Mouse (Mus musculus): Measurements from ENCODE around the gene Ifrd2. TPM values are rescaled to one million over a fixed set of nuclear protein-coding genes. Genes with fewer than 3 reads are reported as not detected.

Gene Ifrd2
- polyA plus RNA-seq, 1 experiment from 2014 or later, result 61.4 TPM

DNA sequence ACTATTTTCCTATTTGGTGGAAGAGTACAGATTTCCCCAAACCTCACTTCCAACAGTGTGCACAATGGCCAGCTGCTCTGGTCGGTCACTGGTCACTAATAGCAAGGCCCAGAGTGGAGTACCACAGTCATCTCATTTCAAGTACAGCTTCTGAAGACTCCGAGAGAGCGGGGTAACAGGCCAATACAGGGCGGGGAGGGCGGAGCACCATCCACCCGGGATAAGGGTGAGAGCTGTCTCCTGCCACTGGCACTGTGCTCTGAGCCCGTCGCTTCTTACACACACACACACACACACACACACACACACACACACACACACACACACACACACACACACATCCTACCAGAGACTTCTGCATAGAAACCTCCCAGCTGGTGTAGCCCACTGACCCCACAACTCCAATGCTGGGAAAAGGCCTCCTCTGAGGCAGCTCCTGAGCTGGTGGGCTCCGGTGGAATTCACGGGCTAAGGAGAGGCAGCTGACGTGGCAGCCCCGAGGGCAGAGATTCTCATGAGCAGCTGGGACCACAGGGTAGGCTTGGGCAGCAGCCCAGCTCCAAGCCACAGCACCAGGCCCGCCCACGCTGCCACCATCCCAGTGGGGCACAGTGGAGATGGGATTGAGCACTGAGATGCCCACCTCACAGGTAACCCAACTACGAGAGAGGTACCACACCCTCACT, 38.9 kb downstream of the Ifrd2 start:
- Histone ChIP-seq H3K4me3 (ENCODE audit: low read length) (no peak overlapping the region), H3K36me3 (ENCODE audit: control insufficient read depth, insufficient read depth, low read length) (peaks cover 37% of the 10 kb centered on the region), H3K9me3 (ENCODE audit: control insufficient read depth, low read length) (no peaks in the 10 kb centered on the region), H3K4me1 (ENCODE audit: control insufficient read depth, insufficient read depth, low read length) (peaks cover 50% of the 10 kb centered on the region), H3K27ac (ENCODE audit: low read depth, low read length) (peak overlapping the region; percentile 81), H3K27me3 (ENCODE audit: control insufficient read depth, insufficient read depth, low read length) (no peaks in the 10 kb centered on the region), H3K4me2 (replicated peaks; ENCODE audit: low read depth, low read length) (peak overlapping the region; percentile 31), H3K9ac (ENCODE audit: low read depth, low read length) (peak overlapping the region; percentile 45; the same call in 1 of the 2 replicates)
- WGBS, result 35% methylated on average over 15 of the region's 15 CpGs
- ATAC-seq (ENCODE audit: low FRiP score, low TSS enrichment), result no peak; the same call in 1 of the 2 replicates

DNA sequence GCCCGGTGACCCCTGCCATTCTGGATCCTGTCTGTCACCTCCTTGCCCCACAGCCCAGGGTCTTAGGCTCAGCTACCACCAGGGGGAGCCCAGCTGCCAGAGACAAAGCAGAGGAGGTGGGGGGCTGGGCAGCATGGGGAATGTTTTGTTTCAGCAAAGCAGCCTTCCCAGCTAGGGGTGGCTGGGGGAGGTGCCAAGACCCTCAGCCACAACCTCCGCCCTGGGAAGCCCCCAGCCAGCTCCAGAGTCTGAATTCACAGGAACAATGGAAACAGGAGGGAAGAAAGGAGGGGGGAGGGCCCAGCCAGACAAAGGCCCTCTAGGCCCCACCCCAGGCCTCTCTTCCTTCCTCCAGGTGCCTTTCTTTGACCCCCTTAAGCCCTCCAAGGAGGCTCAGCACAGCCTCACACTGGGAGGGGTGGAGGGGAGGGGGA, 39.4 kb downstream of the Ifrd2 start:
- peak overlapping the region; percentile 81 for H3K27ac ChIP-seq (ENCODE audit: low read depth, low read length)
- H3K4me2 ChIP-seq (replicated peaks; ENCODE audit: low read depth, low read length), result peak overlapping the region; percentile 31
- H3K9ac ChIP-seq (ENCODE audit: low read depth, low read length), result peak overlapping the region; percentile 51
- peak; percentile 69 for ATAC-seq (ENCODE audit: low FRiP score, low TSS enrichment)
- no peak overlapping the region for H3K4me3 ChIP-seq (ENCODE audit: low read length)
- peaks cover 41% of the 10 kb centered on the region for H3K36me3 ChIP-seq (ENCODE audit: control insufficient read depth, insufficient read depth, low read length)
- H3K27me3 ChIP-seq (ENCODE audit: control insufficient read depth, insufficient read depth, low read length), result no peaks in the 10 kb centered on the region
- H3K9me3 ChIP-seq (ENCODE audit: control insufficient read depth, low read length), result no peaks in the 10 kb centered on the region
- 3% methylated on average over 2 of the region's 2 CpGs for WGBS
- H3K4me1 ChIP-seq (ENCODE audit: control insufficient read depth, insufficient read depth, low read length), result peaks cover 54% of the 10 kb centered on the region

DNA sequence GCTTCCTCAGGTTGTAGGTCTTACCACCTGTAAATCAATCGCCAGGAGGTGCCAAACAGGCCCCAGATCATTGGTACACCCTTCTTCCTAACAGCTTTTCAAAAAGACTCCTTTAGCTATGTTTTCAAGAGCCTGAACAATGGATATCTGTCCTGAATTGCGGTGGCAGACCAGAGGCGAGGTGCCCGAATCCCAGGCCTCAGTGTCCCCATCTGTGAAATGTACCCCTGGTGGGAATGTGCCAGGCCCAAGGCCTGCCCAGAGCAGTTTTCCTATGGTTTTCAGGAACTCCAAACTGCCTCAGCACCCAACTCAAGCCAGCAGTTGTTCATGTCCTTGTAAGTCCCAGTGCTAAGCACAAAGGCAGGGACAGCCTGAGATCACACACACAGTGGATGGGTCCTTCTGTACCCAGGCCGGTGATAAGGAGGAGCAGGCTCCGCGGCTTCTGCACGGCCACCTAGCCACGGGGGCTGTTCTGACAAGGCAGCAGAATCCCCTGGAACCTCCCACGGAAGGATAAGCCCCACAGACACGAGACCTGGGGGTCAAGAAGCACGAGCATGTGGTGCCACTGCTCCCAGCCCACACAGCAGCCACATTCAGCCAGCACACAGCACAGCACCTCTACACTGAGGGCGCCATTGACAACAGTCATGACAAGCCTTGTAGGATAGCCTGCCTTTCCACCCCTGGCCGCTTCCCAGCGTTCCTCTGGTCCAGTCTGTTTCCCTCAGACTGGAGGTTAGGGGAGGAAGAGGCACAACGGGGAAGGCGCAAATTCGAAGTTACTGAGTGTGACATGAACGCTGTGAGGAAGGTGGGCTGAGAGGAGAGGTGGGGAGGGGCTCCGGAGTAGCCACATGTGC, 40.2 kb downstream of the Ifrd2 start:
- 37% methylated on average over 20 of the region's 20 CpGs for WGBS
- H3K9me3 ChIP-seq (ENCODE audit: control insufficient read depth, low read length), result no peaks in the 10 kb centered on the region
- peak overlapping the region; percentile 81 for H3K27ac ChIP-seq (ENCODE audit: low read depth, low read length)
- peaks cover 62% of the 10 kb centered on the region for H3K4me1 ChIP-seq (ENCODE audit: control insufficient read depth, insufficient read depth, low read length)
- H3K27me3 ChIP-seq (ENCODE audit: control insufficient read depth, insufficient read depth, low read length), result no peaks in the 10 kb centered on the region
- H3K4me3 ChIP-seq (ENCODE audit: low read length), result no peak overlapping the region
- ATAC-seq (ENCODE audit: low FRiP score, low TSS enrichment), result no peak; the same call in 1 of the 2 replicates
- H3K4me2 ChIP-seq (replicated peaks; ENCODE audit: low read depth, low read length), result peak overlapping the region; percentile 31
- peaks cover 37% of the 10 kb centered on the region for H3K36me3 ChIP-seq (ENCODE audit: control insufficient read depth, insufficient read depth, low read length)
- H3K9ac ChIP-seq (ENCODE audit: low read depth, low read length), result peak overlapping the region; percentile 51; the same call in 1 of the 2 replicates

DNA sequence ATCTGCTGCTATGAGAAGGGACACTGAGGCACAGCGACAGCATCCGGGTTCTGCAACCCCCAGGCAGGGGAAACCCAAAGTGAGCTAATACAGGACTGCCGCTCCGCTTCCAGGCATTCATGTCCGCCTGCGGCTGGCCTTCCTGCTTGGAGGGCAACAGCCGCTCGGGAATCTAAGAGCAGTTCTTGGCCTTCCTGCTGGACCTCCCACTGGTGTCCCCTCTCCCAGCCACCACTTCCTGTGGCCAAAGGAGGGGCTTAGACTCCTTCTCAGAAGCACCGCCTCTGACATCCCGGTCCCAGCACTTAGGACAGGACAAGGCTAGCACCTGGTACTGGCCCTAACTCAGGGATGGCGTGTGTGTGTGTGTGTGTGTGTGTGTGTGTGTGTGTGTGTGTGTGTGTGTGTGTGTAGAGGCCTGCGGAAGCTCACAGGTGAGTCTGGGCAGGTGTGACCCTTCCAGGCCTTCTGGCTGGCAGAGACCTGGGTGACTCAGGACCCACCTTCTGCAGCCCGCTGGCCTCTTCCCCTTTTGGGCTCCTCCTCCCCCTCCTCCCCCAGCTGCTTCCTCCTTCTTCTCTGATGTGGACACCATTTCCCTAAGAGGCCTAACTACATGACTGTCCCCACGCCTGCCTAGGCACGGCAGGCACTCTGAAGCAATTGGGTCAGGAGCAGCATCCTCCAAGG, 41.4 kb downstream of the Ifrd2 start:
- H3K27ac ChIP-seq (ENCODE audit: low read depth, low read length), result peak overlapping the region; percentile 81
- no peak for ATAC-seq (ENCODE audit: low FRiP score, low TSS enrichment)
- H3K4me1 ChIP-seq (ENCODE audit: control insufficient read depth, insufficient read depth, low read length), result peaks cover 65% of the 10 kb centered on the region
- H3K36me3 ChIP-seq (ENCODE audit: control insufficient read depth, insufficient read depth, low read length), result peaks cover 33% of the 10 kb centered on the region
- no peaks in the 10 kb centered on the region for H3K9me3 ChIP-seq (ENCODE audit: control insufficient read depth, low read length)
- H3K9ac ChIP-seq (ENCODE audit: low read depth, low read length), result no peak overlapping the region
- no peak overlapping the region for H3K4me3 ChIP-seq (ENCODE audit: low read length)
- peak overlapping the region; percentile 26 for H3K4me2 ChIP-seq (replicated peaks; ENCODE audit: low read depth, low read length)
- H3K27me3 ChIP-seq (ENCODE audit: control insufficient read depth, insufficient read depth, low read length), result no peaks in the 10 kb centered on the region
- 34% methylated on average over 15 of the region's 15 CpGs for WGBS

DNA sequence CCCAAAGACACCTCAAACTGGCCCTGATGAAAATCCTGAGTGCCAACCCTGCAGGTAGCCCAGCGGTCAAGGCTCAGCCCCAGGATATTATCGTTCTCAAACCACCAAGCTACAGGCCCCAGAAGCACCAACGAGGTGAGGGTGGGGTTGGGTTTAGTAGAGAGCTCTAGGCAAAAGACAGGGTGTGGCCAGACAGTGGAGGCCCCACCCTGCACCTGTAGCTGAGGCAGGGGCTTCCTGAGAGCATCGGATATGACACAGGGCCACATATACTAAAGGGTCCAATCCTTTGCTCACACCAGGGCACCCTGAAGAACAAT, 41.9 kb downstream of the Ifrd2 start:
- Histone ChIP-seq H3K27me3 (ENCODE audit: control insufficient read depth, insufficient read depth, low read length) (no peaks in the 10 kb centered on the region), H3K9ac (ENCODE audit: low read depth, low read length) (no peak overlapping the region), H3K27ac (ENCODE audit: low read depth, low read length) (peak overlapping the region; percentile 81; the same call in 1 of the 2 replicates), H3K4me1 (ENCODE audit: control insufficient read depth, insufficient read depth, low read length) (peaks cover 65% of the 10 kb centered on the region), H3K9me3 (ENCODE audit: control insufficient read depth, low read length) (no peaks in the 10 kb centered on the region), H3K36me3 (ENCODE audit: control insufficient read depth, insufficient read depth, low read length) (peaks cover 28% of the 10 kb centered on the region), H3K4me3 (ENCODE audit: low read length) (no peak overlapping the region), H3K4me2 (replicated peaks; ENCODE audit: low read depth, low read length) (no peak overlapping the region; the same call in 1 of the 2 replicates)
- 39% methylated on average over 4 of the region's 4 CpGs for WGBS
- no peak for ATAC-seq (ENCODE audit: low FRiP score, low TSS enrichment)

DNA sequence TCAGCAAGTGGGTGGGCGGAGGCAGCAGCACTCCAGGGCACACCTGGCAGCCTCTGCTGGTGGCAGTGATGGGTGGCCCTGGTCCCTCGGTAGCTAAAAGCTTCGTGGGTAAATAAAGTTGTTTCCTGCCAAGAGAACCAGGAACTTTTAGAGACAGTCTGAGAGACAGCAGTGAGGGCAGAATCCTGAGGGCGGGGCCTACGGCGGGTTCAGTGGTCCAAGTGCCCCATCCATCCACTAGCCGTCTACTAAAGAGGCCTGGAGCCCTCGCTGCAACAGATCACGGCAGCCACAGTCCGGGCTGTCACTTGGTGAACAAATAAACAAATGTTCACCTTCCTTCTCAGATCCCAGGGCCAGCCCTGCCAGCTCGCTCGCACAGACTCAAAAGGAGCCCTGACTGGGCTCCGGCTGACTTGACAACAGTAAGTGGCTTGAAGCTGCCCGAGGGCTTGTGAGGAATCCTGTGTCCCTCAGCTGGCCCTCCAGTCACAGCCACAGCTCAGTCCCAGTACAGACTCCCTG, 42.5 kb downstream of the Ifrd2 start:
- Histone ChIP-seq H3K27ac (ENCODE audit: low read depth, low read length) (peak overlapping the region; percentile 86), H3K4me1 (ENCODE audit: control insufficient read depth, insufficient read depth, low read length) (peaks cover 65% of the 10 kb centered on the region), H3K27me3 (ENCODE audit: control insufficient read depth, insufficient read depth, low read length) (no peaks in the 10 kb centered on the region), H3K4me2 (replicated peaks; ENCODE audit: low read depth, low read length) (peak overlapping the region; percentile 32), H3K36me3 (ENCODE audit: control insufficient read depth, insufficient read depth, low read length) (peaks cover 22% of the 10 kb centered on the region), H3K4me3 (ENCODE audit: low read length) (no peak overlapping the region), H3K9ac (ENCODE audit: low read depth, low read length) (peak overlapping the region; percentile 44), H3K9me3 (ENCODE audit: control insufficient read depth, low read length) (no peaks in the 10 kb centered on the region)
- 19% methylated on average over 14 of the region's 14 CpGs for WGBS
- no peak for ATAC-seq (ENCODE audit: low FRiP score, low TSS enrichment)

DNA sequence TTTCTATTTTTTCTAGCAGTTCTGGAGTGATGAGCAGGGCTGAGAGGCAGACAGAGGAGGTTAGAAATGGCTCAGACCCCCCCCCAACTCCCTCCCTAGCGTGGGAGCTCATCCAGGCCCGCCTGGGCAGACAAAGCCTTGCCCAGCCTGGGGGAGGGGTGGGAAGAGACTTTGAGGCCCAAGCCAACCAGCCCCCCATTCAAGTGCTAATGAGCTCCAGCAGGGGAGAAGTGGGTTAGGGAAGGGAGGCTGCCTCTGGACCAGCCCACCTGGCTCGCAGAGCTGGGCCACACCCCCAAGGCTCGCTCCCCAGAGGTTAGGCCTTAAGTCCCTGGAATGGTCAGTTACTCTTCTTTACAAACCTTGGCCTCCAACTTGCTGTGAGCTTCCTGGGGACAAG, 43.1 kb downstream of the Ifrd2 start:
- Histone ChIP-seq H3K27me3 (ENCODE audit: control insufficient read depth, insufficient read depth, low read length) (no peaks in the 10 kb centered on the region), H3K9ac (ENCODE audit: low read depth, low read length) (peak overlapping the region; percentile 44), H3K4me2 (replicated peaks; ENCODE audit: low read depth, low read length) (peak overlapping the region; percentile 32), H3K27ac (ENCODE audit: low read depth, low read length) (peak overlapping the region; percentile 86), H3K4me1 (ENCODE audit: control insufficient read depth, insufficient read depth, low read length) (peaks cover 65% of the 10 kb centered on the region), H3K36me3 (ENCODE audit: control insufficient read depth, insufficient read depth, low read length) (peaks cover 17% of the 10 kb centered on the region), H3K9me3 (ENCODE audit: control insufficient read depth, low read length) (no peaks in the 10 kb centered on the region), H3K4me3 (ENCODE audit: low read length) (no peak overlapping the region)
- no peak for ATAC-seq (ENCODE audit: low FRiP score, low TSS enrichment)
- 17% methylated on average over 4 of the region's 4 CpGs for WGBS

DNA sequence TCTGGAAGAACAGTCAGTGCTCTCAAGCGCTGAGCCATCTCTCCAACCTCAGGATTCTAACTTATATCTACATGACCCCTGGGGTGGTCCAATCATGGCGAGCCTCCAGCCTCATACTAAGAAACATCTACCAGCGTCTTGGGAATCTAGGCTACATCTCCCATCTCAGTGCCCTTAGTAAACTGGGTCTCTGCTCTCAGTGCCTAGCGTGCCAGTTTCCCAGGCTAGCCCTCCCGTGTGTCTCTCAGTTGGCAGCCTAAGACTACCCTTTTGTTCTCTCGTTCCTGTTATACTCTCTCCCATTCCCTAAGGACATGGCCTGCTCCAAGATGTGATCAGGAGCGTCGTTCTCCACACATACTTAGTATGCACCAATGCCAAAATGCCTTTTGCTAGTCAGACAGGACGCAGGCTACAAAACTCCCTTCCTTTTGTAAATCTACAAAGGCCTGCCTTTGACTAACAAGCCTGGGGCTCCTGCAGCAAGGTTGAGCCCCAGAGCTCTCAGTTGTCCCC, 43.9 kb downstream of the Ifrd2 start:
- 72% methylated on average over 9 of the region's 9 CpGs for WGBS
- H3K9ac ChIP-seq (ENCODE audit: low read depth, low read length), result 0 out of 2 replicates have a peak overlapping the region, but pooled peaks have one; percentile 44
- no peak overlapping the region for H3K4me3 ChIP-seq (ENCODE audit: low read length)
- H3K9me3 ChIP-seq (ENCODE audit: control insufficient read depth, low read length), result no peaks in the 10 kb centered on the region
- H3K27me3 ChIP-seq (ENCODE audit: control insufficient read depth, insufficient read depth, low read length), result no peaks in the 10 kb centered on the region
- peaks cover 15% of the 10 kb centered on the region; the same call in 1 of the 2 replicates for H3K36me3 ChIP-seq (ENCODE audit: control insufficient read depth, insufficient read depth, low read length)
- H3K27ac ChIP-seq (ENCODE audit: low read depth, low read length), result peak overlapping the region; percentile 49
- H3K4me1 ChIP-seq (ENCODE audit: control insufficient read depth, insufficient read depth, low read length), result peaks cover 71% of the 10 kb centered on the region
- no peak for ATAC-seq (ENCODE audit: low FRiP score, low TSS enrichment)
- no peak overlapping the region; the same call in 1 of the 2 replicates for H3K4me2 ChIP-seq (replicated peaks; ENCODE audit: low read depth, low read length)
